Mouse (Mus musculus) embryonic facial prominence, embryonic 11.5 days (tissue): ENCODE results near the gene R3hdm4. TPM values are rescaled to one million over a fixed set of nuclear protein-coding genes. Genes with fewer than 3 reads are reported as not detected.
A peak's percentile ranks its signal among the peaks of the same experiment; 100 is the strongest.

Source experiments
- ATAC-seq: fragments of 200-750 bp; cut with Nextera tagmentation; replicated peaks from 2 replicates; pipeline ENCODE4 v1.8.0; 2017; ENCODE audit warnings: low read depth; ENCODE audit not compliant: insufficient number of reproducible peaks, low FRiP score, low TSS enrichment
- DNase-seq: peaks from one replicate; pipeline ENCODE4 v3.0.0-alpha.2; 2015; ENCODE audit warnings: low spot score
- H3K27ac ChIP-seq: fragments of 300-500 bp; sonication (generic); replicated peaks from 2 replicates; pipeline ENCODE4 v1.5.1; 2014; ENCODE audit warnings: mild to moderate bottlenecking, low read depth, low read length, control low read depth
- H3K27me3 ChIP-seq: fragments of 300-500 bp; sonication (generic); 2 replicates; pipeline ENCODE4 v1.6.1; 2014; ENCODE audit warnings: mild to moderate bottlenecking, low read length, moderate library complexity, mixed read lengths; ENCODE audit not compliant: control insufficient read depth, insufficient read depth
- H3K36me3 ChIP-seq: fragments of 300-500 bp; sonication (generic); replicated peaks from 2 replicates; pipeline ENCODE4 v1.6.1; 2014; ENCODE audit warnings: low read depth, mild to moderate bottlenecking, low read length, moderate library complexity, mixed read lengths; ENCODE audit not compliant: control insufficient read depth, insufficient read depth
- H3K4me1 ChIP-seq: fragments of 300-500 bp; sonication (generic); 2 replicates; pipeline ENCODE4 v1.6.1; 2014; ENCODE audit warnings: low read length, mixed read lengths; ENCODE audit not compliant: control insufficient read depth, insufficient read depth
- H3K4me2 ChIP-seq: fragments of 300-500 bp; sonication (generic); 2 replicates; pipeline ENCODE4 v1.6.1; 2014; ENCODE audit warnings: low read depth, mild to moderate bottlenecking, control low read depth, low read length, moderate library complexity
- H3K4me3 ChIP-seq: fragments of 300-500 bp; sonication (generic); 2 replicates; pipeline ENCODE4 v1.5.1; 2014; ENCODE audit warnings: low read depth, low read length, control low read depth
- H3K9ac ChIP-seq: fragments of 300-500 bp; sonication (generic); replicated peaks from 2 replicates; pipeline ENCODE4 v1.6.1; 2014; ENCODE audit warnings: mild to moderate bottlenecking, control low read depth, low read length
- H3K9me3 ChIP-seq: fragments of 300-500 bp; sonication (generic); replicated peaks from 2 replicates; pipeline ENCODE4 v1.6.1; 2016; ENCODE audit warnings: mild to moderate bottlenecking, low read length, inconsistent platforms, mixed read lengths; ENCODE audit not compliant: control insufficient read depth
- WGBS: fragments of 180-500 bp; shearing (Covaris S2); extraction: QIAGEN DNeasy Blood & Tissue Kit; methylation state at CpG from one replicate; pipeline ENCODE4 v1.1.7; 2014; 5-methylcytosine and 5-hydroxymethylcytosine counted together
- polyA plus RNA-seq: library from polyadenylated mRNA; unstranded; fragments of >200 nt; fragmentation: Nextera tagmentation; extraction: Ambion mirVana; gene quantifications from 2 replicates; pipeline ENCODE4 v1.2.1, GENCODE M21; 2014

The R3hdm4 gene
- polyA plus RNA-seq, 1 experiment from 2014 or later: 116 TPM

GRCm38 (mm10) chr10:79937775-79938526 is 16.9 kb upstream of the R3hdm4 start:
- Histone ChIP-seq H3K27me3 (no peaks in the 10 kb centered on the region), H3K4me1 (peaks cover 1% of the 10 kb centered on the region; the same call in 1 of the 2 replicates), H3K9ac (no peak overlapping the region), H3K27ac (no peak overlapping the region), H3K9me3 (no peaks in the 10 kb centered on the region), H3K36me3 (no peaks in the 10 kb centered on the region), H3K4me3 (no peak overlapping the region), H3K4me2 (no peak overlapping the region; the same call in 1 of the 2 replicates)
- ATAC-seq (no peak), DNase-seq (no peak)
- 41% methylated on average over 11 of the region's 11 CpGs for WGBS

GRCm38 (mm10) chr10:79936911-79937441 is 16.0 kb upstream of the R3hdm4 start:
- WGBS: 83% methylated on average over 27 of the region's 27 CpGs
- Histone ChIP-seq H3K27ac (no peak overlapping the region), H3K4me1 (peaks cover 9% of the 10 kb centered on the region; the same call in 1 of the 2 replicates), H3K4me3 (no peak overlapping the region), H3K9me3 (no peaks in the 10 kb centered on the region), H3K9ac (no peak overlapping the region), H3K27me3 (no peaks in the 10 kb centered on the region), H3K36me3 (no peaks in the 10 kb centered on the region), H3K4me2 (no peak overlapping the region)
- no peak for ATAC-seq
- no peak for DNase-seq

GRCm38 (mm10) chr10:79936284-79936910 is 15.4 kb upstream of the R3hdm4 start:
- 65% methylated on average over 10 of the region's 10 CpGs for WGBS
- H3K9me3 ChIP-seq: no peaks in the 10 kb centered on the region
- H3K36me3 ChIP-seq: no peaks in the 10 kb centered on the region; the same call in 1 of the 2 replicates
- DNase-seq (no peak), ATAC-seq (no peak)
- no peak overlapping the region for H3K9ac ChIP-seq
- no peak overlapping the region for H3K27ac ChIP-seq
- no peak overlapping the region for H3K4me2 ChIP-seq
- H3K27me3 ChIP-seq: no peaks in the 10 kb centered on the region
- peaks cover 11% of the 10 kb centered on the region; the same call in 1 of the 2 replicates for H3K4me1 ChIP-seq
- H3K4me3 ChIP-seq: no peak overlapping the region

- DNase-seq: no peak
- no peaks in the 10 kb centered on the region; the same call in 1 of the 2 replicates for H3K36me3 ChIP-seq
- no peak for ATAC-seq
- H3K9me3 ChIP-seq: no peaks in the 10 kb centered on the region
- H3K4me2 ChIP-seq: no peak overlapping the region
- H3K4me1 ChIP-seq: peaks cover 11% of the 10 kb centered on the region; the same call in 1 of the 2 replicates
- H3K9ac ChIP-seq: no peak overlapping the region
- no peak overlapping the region for H3K4me3 ChIP-seq
- WGBS: 85% methylated on average over 16 of the region's 16 CpGs
- no peaks in the 10 kb centered on the region for H3K27me3 ChIP-seq
- H3K27ac ChIP-seq: no peak overlapping the region
Observed at GRCm38 (mm10) chr10:79934794-79935569, 14.0 kb upstream of the R3hdm4 start.

GRCm38 (mm10) chr10:79934272-79934721 is 13.3 kb upstream of the R3hdm4 start:
- Histone ChIP-seq H3K4me1 (peaks cover 11% of the 10 kb centered on the region; the same call in 1 of the 2 replicates), H3K9ac (no peak overlapping the region), H3K27ac (no peak overlapping the region), H3K4me2 (no peak overlapping the region), H3K36me3 (no peaks in the 10 kb centered on the region; the same call in 1 of the 2 replicates), H3K27me3 (no peaks in the 10 kb centered on the region), H3K4me3 (no peak overlapping the region), H3K9me3 (no peaks in the 10 kb centered on the region)
- DNase-seq (no peak), ATAC-seq (no peak)
- 73% methylated on average over 13 of the region's 13 CpGs for WGBS

GRCm38 (mm10) chr10:79933861-79934260 is 12.9 kb upstream of the R3hdm4 start:
- DNase-seq (no peak), ATAC-seq (no peak)
- Histone ChIP-seq H3K4me2 (no peak overlapping the region), H3K27ac (no peak overlapping the region), H3K36me3 (no peaks in the 10 kb centered on the region; the same call in 1 of the 2 replicates), H3K9me3 (no peaks in the 10 kb centered on the region), H3K4me3 (no peak overlapping the region), H3K9ac (no peak overlapping the region), H3K4me1 (peaks cover 14% of the 10 kb centered on the region; the same call in 1 of the 2 replicates), H3K27me3 (no peaks in the 10 kb centered on the region)
- 52% methylated on average over 6 of the region's 6 CpGs for WGBS

GRCm38 (mm10) chr10:79933145-79933679 is 12.2 kb upstream of the R3hdm4 start:
- peaks cover 16% of the 10 kb centered on the region; the same call in 1 of the 2 replicates for H3K4me1 ChIP-seq
- H3K9me3 ChIP-seq: no peaks in the 10 kb centered on the region
- ATAC-seq (no peak), DNase-seq (no peak)
- 58% methylated on average over 9 of the region's 9 CpGs for WGBS
- H3K27ac ChIP-seq: peak overlapping the region; percentile 52
- no peaks in the 10 kb centered on the region for H3K27me3 ChIP-seq
- H3K4me2 ChIP-seq: no peak overlapping the region
- H3K36me3 ChIP-seq: no peaks in the 10 kb centered on the region; the same call in 1 of the 2 replicates
- H3K9ac ChIP-seq: no peak overlapping the region
- no peak overlapping the region for H3K4me3 ChIP-seq
